Mouse (Mus musculus) kidney, embryonic 14.5 days (tissue): ENCODE results near the gene Wdr17. TPM values are rescaled to one million over a fixed set of nuclear protein-coding genes. Genes with fewer than 3 reads are reported as not detected.

ENCODE experiments used
- ATAC-seq: fragments of 200-750 bp; cut with Nextera tagmentation; 2 replicates; pipeline ENCODE4 v1.8.0; 2017; ENCODE audit warnings: moderate number of reproducible peaks, mild to moderate bottlenecking, moderate TSS enrichment, moderate library complexity; ENCODE audit not compliant: low FRiP score, low TSS enrichment
- H3K27ac ChIP-seq: fragments of 300-500 bp; sonication (generic); 2 replicates; pipeline ENCODE4 v1.5.1; 2014; ENCODE audit warnings: low read depth, mild to moderate bottlenecking, low read length, moderate library complexity, mixed read lengths
- H3K27me3 ChIP-seq: fragments of 300-500 bp; sonication (generic); 2 replicates; pipeline ENCODE4 v1.6.1; 2014; ENCODE audit warnings: mild to moderate bottlenecking, low read length; ENCODE audit not compliant: control insufficient read depth, insufficient read depth
- H3K36me3 ChIP-seq: fragments of 300-500 bp; sonication (generic); 2 replicates; pipeline ENCODE4 v1.6.1; 2014; ENCODE audit warnings: low read length, mixed read lengths; ENCODE audit not compliant: control insufficient read depth, insufficient read depth
- H3K4me1 ChIP-seq: fragments of 300-500 bp; sonication (generic); 2 replicates; pipeline ENCODE4 v1.6.1; 2014; ENCODE audit warnings: low read length, mixed read lengths; ENCODE audit not compliant: control insufficient read depth, insufficient read depth
- H3K4me2 ChIP-seq: fragments of 300-500 bp; sonication (generic); replicated peaks from 2 replicates; pipeline ENCODE4 v1.6.1; 2014; ENCODE audit warnings: low read depth, mild to moderate bottlenecking, low read length
- H3K4me3 ChIP-seq: fragments of 300-500 bp; sonication (generic); 2 replicates; pipeline ENCODE4 v1.5.1; 2014; ENCODE audit warnings: mild to moderate bottlenecking, low read length
- H3K9ac ChIP-seq: fragments of 300-500 bp; sonication (generic); 2 replicates; pipeline ENCODE4 v1.6.1; 2014; ENCODE audit warnings: low read depth, mild to moderate bottlenecking, low read length, moderate library complexity
- H3K9me3 ChIP-seq: fragments of 300-500 bp; sonication (generic); 2 replicates; pipeline ENCODE4 v1.6.1; 2016; ENCODE audit warnings: low read length; ENCODE audit not compliant: control insufficient read depth
- WGBS: fragments of 180-500 bp; shearing (Covaris S2); extraction: QIAGEN DNeasy Blood & Tissue Kit; methylation state at CpG from one replicate; pipeline ENCODE4 v1.1.7; 2014; 5-methylcytosine and 5-hydroxymethylcytosine counted together
- polyA plus RNA-seq: library from polyadenylated mRNA; unstranded; fragments of >200 nt; fragmentation: Nextera tagmentation; extraction: Ambion mirVana; gene quantifications from 2 replicates; pipeline ENCODE4 v1.2.1, GENCODE M21; 2014

Gene Wdr17
- polyA plus RNA-seq, 1 experiment from 2014 or later = 1.1 TPM

GRCm38 (mm10) chr8:54776241-54776640 lies 110.7 kb downstream of the Wdr17 start:
- Histone ChIP-seq H3K4me3 (no peak overlapping the region), H3K9ac (no peak overlapping the region), H3K27me3 (no peaks in the 10 kb centered on the region), H3K4me2 (no peak overlapping the region), H3K27ac (no peak overlapping the region), H3K9me3 (no peaks in the 10 kb centered on the region), H3K4me1 (no peaks in the 10 kb centered on the region), H3K36me3 (no peaks in the 10 kb centered on the region)
- no peak for ATAC-seq

- ATAC-seq = no peak
- 94% methylated on average over 1 of the region's 1 CpGs for WGBS
These were observed 129.3 kb downstream of the Wdr17 start for GRCm38 (mm10) chr8:54757646-54758045.

GRCm38 (mm10) chr8:54736660-54737312 lies 150.2 kb downstream of the Wdr17 start:
- Histone ChIP-seq H3K4me2 (no peak overlapping the region), H3K27me3 (no peaks in the 10 kb centered on the region), H3K9ac (no peak overlapping the region), H3K9me3 (no peaks in the 10 kb centered on the region), H3K4me3 (no peak overlapping the region), H3K4me1 (no peaks in the 10 kb centered on the region), H3K36me3 (no peaks in the 10 kb centered on the region), H3K27ac (no peak overlapping the region)
- ATAC-seq = no peak
- WGBS = 70% methylated on average over 5 of the region's 5 CpGs

More at GRCm38 (mm10) chr8:54757646-54758045, 129.3 kb downstream of the Wdr17 start:
- Histone ChIP-seq H3K4me3 (no peak overlapping the region), H3K36me3 (no peaks in the 10 kb centered on the region), H3K9me3 (no peaks in the 10 kb centered on the region), H3K27me3 (no peaks in the 10 kb centered on the region), H3K9ac (no peak overlapping the region), H3K4me2 (no peak overlapping the region), H3K4me1 (no peaks in the 10 kb centered on the region), H3K27ac (no peak overlapping the region)

DNA sequence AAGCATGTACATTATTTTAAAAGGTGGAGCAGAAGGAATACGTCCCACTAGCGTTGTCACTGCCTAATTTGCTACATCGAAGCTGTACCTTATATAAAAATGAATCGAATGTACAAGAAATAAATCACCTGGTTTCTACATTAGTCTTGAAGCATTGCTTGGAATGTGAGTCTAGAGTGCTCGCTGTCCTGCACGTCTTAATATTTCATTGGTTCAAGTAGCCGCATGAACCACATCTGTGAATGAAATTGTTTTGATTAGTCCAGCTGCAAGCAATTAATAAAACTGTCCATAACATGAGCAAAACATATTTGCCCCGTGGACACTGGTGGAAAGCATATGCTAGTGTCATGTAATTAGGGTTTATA lies 162.3 kb downstream of the Wdr17 start:
- no peaks in the 10 kb centered on the region for H3K36me3 ChIP-seq
- 17% methylated on average over 8 of the region's 8 CpGs for WGBS
- peak overlapping the region; percentile 38 for H3K4me3 ChIP-seq
- no peaks in the 10 kb centered on the region for H3K4me1 ChIP-seq
- ATAC-seq = no peak
- H3K9me3 ChIP-seq = no peaks in the 10 kb centered on the region
- no peak overlapping the region for H3K9ac ChIP-seq
- H3K27me3 ChIP-seq = no peaks in the 10 kb centered on the region
- H3K4me2 ChIP-seq = peak overlapping the region; percentile 59
- H3K27ac ChIP-seq = no peak overlapping the region

DNA sequence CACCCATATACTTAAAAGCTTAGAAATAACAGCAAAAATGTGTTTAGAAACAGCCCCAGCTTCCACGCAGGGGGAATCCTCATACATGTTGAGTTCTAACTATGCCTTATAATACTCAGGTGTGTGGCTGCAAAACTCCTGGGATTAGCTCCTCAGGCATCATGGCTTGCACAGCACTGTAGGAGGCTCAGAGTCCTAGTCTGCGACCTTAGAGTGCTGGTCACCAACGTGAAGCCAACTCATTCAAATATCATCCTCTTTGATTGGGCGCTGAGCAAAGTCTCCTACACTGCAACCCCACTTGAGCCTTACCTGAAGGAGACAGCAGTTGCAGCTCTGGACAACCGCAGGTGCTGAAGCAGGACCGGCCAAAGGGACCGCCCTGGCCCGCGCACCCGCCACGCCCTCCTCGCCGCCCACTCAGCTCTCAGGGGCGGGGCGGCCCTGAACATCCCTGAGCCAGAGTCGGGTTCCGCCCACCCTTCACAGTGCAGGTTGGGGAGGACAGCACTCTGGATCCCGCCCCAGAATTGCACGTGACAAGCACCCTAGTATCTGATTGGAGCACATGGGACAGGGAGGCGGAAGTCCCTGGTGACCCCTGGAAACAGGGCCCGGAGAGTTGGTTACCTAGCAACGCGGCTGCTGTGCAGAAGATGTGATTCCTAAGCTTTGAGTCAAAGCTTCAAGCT lies 162.9 kb downstream of the Wdr17 start:
- H3K4me1 ChIP-seq = no peaks in the 10 kb centered on the region
- H3K4me2 ChIP-seq = peak overlapping the region; percentile 59
- H3K36me3 ChIP-seq = no peaks in the 10 kb centered on the region
- H3K27me3 ChIP-seq = no peaks in the 10 kb centered on the region
- no peak overlapping the region for H3K27ac ChIP-seq
- WGBS = 1% methylated on average over 23 of the region's 23 CpGs
- peak overlapping the region; percentile 38 for H3K4me3 ChIP-seq
- no peak overlapping the region for H3K9ac ChIP-seq
- peak; percentile 100 for ATAC-seq
- no peaks in the 10 kb centered on the region for H3K9me3 ChIP-seq

DNA sequence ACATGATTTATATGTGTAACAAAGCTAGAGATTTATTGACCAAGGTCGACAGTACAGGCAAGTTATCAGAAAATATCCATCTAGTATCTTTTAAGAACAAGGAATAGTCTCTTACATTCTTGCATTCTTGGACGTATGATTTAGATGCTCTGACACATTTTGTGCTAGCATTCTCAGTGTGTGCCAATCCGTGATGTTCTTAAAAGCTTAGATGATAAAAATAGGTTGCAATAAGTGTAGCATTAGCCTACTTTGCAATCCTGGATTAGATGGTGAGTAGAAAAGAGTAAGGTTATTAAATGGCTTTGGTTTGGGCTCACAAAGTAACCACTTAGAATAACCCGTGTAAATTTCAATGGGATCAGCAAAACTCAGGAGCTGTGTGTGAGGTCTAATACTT lies 168.5 kb downstream of the Wdr17 start:
- H3K36me3 ChIP-seq = no peaks in the 10 kb centered on the region
- H3K4me2 ChIP-seq = no peak overlapping the region
- H3K27ac ChIP-seq = no peak overlapping the region
- 68% methylated on average over 4 of the region's 4 CpGs for WGBS
- no peak for ATAC-seq
- no peaks in the 10 kb centered on the region for H3K9me3 ChIP-seq
- H3K4me1 ChIP-seq = no peaks in the 10 kb centered on the region
- no peak overlapping the region for H3K9ac ChIP-seq
- H3K27me3 ChIP-seq = no peaks in the 10 kb centered on the region
- H3K4me3 ChIP-seq = no peak overlapping the region

DNA sequence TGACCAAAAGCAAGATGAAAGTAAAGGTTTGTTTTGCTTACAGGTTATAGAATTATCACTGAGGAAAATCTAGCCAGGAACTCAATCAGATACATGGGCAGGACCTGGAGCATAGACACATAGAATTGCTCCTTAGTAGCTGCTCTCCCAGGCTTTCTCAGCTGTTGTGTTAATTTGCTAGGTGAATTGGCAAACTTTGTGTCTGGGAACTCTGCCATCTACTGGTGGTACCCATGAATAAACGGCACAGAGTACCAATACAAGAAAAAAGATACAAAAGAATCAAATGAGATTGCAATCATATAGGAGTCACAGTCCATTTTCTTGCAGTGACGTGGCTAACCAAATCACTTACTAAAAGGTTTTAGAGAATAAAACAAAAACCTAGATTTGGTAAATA lies 181.2 kb downstream of the Wdr17 start:
- Histone ChIP-seq H3K27ac (no peak overlapping the region), H3K4me2 (no peak overlapping the region), H3K9ac (no peak overlapping the region), H3K36me3 (no peaks in the 10 kb centered on the region), H3K4me1 (no peaks in the 10 kb centered on the region), H3K9me3 (no peaks in the 10 kb centered on the region), H3K4me3 (no peak overlapping the region), H3K27me3 (no peaks in the 10 kb centered on the region)
- ATAC-seq = no peak
- 66% methylated on average over 2 of the region's 2 CpGs for WGBS

- no peak overlapping the region for H3K4me2 ChIP-seq
- H3K27me3 ChIP-seq = no peaks in the 10 kb centered on the region
- H3K4me1 ChIP-seq = no peaks in the 10 kb centered on the region
- no peak overlapping the region for H3K27ac ChIP-seq
- ATAC-seq = no peak
- H3K4me3 ChIP-seq = no peak overlapping the region
- H3K9ac ChIP-seq = no peak overlapping the region
- H3K9me3 ChIP-seq = no peaks in the 10 kb centered on the region
- no peaks in the 10 kb centered on the region for H3K36me3 ChIP-seq
These were observed 215.2 kb downstream of the Wdr17 start for GRCm38 (mm10) chr8:54671806-54672205.

- 81% methylated on average over 3 of the region's 3 CpGs for WGBS
- ATAC-seq = no peak
- no peaks in the 10 kb centered on the region for H3K27me3 ChIP-seq
These were observed 219.2 kb downstream of the Wdr17 start for GRCm38 (mm10) chr8:54667756-54668155.

More at GRCm38 (mm10) chr8:54667756-54668155, 219.2 kb downstream of the Wdr17 start:
- Histone ChIP-seq H3K4me3 (no peak overlapping the region), H3K36me3 (no peaks in the 10 kb centered on the region), H3K27ac (no peak overlapping the region), H3K9me3 (no peaks in the 10 kb centered on the region), H3K9ac (no peak overlapping the region), H3K4me1 (no peaks in the 10 kb centered on the region), H3K4me2 (no peak overlapping the region)
